Mouse (Mus musculus): ENCODE results near the gene Lhfpl5.

The Lhfpl5 gene

GRCm38 (mm10) chr17:28624841-28625240, 49.4 kb downstream of the Lhfpl5 start:
- CTCF ChIA-PET: no interaction called here

GRCm38 (mm10) chr17:28625327-28625726, 49.9 kb downstream of the Lhfpl5 start:
- CTCF ChIA-PET: no interaction called here

GRCm38 (mm10) chr17:28626937-28627336, 51.5 kb downstream of the Lhfpl5 start:
- CTCF ChIA-PET: no interaction called here

- CTCF ChIA-PET: interaction anchor here (0.6 kb wide), 1 partner anchor 403 kb away, joined by 3 read pairs; no protein-coding TSS in a partner anchor
These were observed 53.0 kb downstream of the Lhfpl5 start for GRCm38 (mm10) chr17:28628248-28629124.

GRCm38 (mm10) chr17:28629125-28629524, 53.7 kb downstream of the Lhfpl5 start:
- CTCF ChIA-PET: interaction anchor here (0.6 kb wide), 1 partner anchor 402 kb away, joined by 3 read pairs; no protein-coding TSS in a partner anchor
